Mouse (Mus musculus) cerebellum, adult 2 months (tissue): ENCODE data around the gene Fndc3a.

ENCODE experiments used
- CTCF ChIP-seq: fragments of 200-500 bp; IDR thresholded peaks from 2 replicates; pipeline ENCODE4 v1.5.1; 2011; ENCODE audit warnings: low read depth, mild to moderate bottlenecking, control low read depth, low read length, moderate library complexity, borderline replicate concordance; ENCODE audit not compliant: insufficient read depth
- POLR2A ChIP-seq: fragments of 200-500 bp; IDR thresholded peaks from 2 replicates; pipeline ENCODE4 v1.6.1; 2011; ENCODE audit warnings: low read length, control low read depth, borderline replicate concordance; ENCODE audit not compliant: insufficient read depth

DNA sequence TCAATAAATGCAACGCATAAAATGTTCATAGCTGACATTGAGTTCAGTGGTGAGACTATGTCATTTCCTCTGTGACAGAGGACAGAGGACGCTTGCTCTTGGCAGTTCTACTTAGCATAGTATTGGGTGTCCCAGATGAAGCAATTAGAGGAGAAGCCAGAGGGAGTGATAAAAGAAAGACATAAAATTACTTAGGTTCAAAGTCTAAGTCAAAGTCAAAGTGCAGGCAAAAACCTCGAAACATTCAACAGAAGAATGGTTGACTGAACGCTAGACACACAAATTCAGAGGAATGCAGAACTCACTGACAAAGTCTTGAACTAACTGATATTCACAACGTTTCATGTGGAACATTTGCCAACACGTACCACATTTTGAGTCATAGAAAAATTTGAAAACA, 191.0 kb downstream of the Fndc3a start:
- TF ChIP-seq CTCF (no peak), POLR2A (no peak)
